Mouse (Mus musculus): ENCODE measurements around the gene Gm4922. TPM values are rescaled to one million over a fixed set of nuclear protein-coding genes. Genes with fewer than 3 reads are reported as not detected.

The Gm4922 gene
- total RNA-seq (2021): not detected
- long read RNA-seq, experiment 1: 0 reads
- long read RNA-seq, experiment 2: 0 reads

DNA sequence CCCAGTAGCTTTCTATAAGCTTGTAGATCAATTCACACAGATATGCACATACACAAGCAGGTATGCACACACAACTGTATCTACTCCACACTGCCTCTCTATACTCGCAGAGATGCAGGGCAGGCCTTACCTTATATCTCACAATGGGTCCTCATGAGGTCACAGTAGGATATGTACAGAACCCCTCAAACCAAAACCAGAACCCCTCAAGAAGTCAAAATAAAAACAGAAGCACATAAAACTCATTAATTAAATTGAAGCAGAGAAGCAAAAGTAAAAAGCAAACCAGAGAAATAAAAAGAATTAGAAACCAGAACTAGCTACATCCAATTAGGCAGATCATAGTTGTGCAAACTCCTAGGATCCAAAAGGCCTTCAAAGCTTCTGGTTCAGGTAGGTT lies at the start of gene Gm4922:
Gm4922 (minus strand) TSS at position 101 of the 400 bp plus-strand sequence.
- DNase-seq: no peak

GRCm38 (mm10) chr10:18835684-18836479 lies 49.3 kb upstream of the Gm4922 start:
- peak; percentile 50 for DNase-seq

- no peak for DNase-seq
These were observed 47.8 kb upstream of the Gm4922 start for GRCm38 (mm10) chr10:18834389-18834788.

DNA sequence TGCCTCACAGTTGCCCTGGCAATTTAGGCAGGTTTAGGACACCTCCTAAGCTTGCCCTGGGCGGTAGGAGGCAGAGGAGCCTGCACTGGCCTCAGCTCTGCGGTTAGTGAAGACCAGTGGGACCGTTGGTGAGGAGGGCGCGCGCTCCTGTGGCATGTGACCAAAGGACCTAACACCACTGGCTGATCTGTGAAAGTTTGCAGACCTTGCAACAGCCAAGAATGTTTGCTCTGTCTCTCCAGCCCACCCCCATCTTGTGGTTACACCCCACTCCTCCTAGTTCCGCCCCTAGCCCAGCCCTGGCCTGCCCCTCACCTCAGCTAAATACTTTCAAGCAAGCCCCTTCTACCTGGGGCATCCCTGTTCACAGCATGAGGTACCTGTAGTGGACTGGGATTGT lies 45.2 kb upstream of the Gm4922 start:
- DNase-seq: no peak

- DNase-seq: no peak
These were observed 43.8 kb upstream of the Gm4922 start for GRCm38 (mm10) chr10:18830359-18830758.

- no peak for DNase-seq
These were observed 41.3 kb upstream of the Gm4922 start for GRCm38 (mm10) chr10:18827936-18828335.

- DNase-seq: no peak
These were observed 39.5 kb upstream of the Gm4922 start for GRCm38 (mm10) chr10:18826107-18826506.

DNA sequence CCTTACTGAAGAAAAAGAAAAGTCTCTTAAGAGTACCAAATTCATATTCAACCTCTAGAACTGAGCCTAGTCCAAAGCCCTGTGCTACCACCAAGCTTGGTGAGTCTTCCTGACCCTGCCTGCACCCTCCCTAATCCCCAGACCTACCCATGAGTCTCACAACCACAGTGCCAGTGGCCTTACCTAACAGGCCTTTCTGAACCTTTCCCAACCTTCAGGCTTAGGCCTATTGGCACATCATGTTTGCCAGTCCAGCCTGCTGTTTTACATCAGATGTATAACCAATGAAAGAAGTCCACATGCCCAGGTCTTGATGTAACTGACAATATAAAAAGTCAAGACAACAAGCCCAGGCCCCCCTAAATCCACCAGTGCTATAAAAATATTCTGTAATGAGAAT lies 38.5 kb upstream of the Gm4922 start:
- no peak for DNase-seq

DNA sequence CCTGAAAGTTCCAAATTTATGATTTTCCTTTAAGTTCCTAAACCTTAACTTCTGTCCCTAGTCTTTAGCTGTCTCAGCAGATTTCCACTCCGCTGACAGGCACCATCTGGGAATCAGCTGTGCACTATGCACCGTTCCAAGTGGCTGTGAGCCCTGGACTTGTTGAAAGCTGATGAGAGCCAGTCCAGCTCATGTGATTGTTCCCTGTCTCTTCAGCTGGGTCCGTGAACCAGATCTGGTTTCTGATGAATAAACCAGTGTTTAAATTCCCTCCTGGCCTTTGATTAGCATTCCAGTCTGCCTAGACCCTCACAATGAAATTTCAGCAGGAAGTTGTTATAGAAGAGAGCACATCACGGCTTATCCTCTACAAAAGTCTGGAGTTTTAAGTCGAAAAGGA lies 30.0 kb upstream of the Gm4922 start:
- DNase-seq: peak; percentile 13

DNA sequence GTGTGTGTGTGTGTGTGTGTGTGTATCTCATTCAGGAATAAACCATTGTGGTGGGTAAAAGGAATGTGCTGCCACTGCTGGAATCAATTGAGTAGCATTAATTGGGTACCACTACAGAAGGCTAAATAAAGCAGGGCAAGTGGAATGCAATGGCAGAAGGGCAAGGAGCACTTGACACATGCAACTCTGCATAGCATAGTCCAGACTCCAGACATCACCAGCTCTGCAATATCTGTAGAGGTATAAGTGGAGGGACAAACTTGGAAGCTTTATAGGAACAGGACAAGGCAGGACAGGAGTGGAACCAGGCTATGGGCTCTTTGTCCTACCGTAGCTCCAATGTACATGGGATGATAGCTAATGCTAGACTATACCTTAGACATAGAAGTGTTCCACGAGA lies 25.2 kb upstream of the Gm4922 start:
- no peak for DNase-seq

GRCm38 (mm10) chr10:18790063-18790462 lies 3.5 kb upstream of the Gm4922 start:
- no peak for DNase-seq

GRCm38 (mm10) chr10:18788601-18789000 lies 2.0 kb upstream of the Gm4922 start:
- DNase-seq: no peak

- DNase-seq: no peak
These were observed 9.0 kb downstream of the Gm4922 start for GRCm38 (mm10) chr10:18777546-18777945.

GRCm38 (mm10) chr10:18772537-18773179 lies 13.9 kb downstream of the Gm4922 start:
- DNase-seq: peak; percentile 3

DNA sequence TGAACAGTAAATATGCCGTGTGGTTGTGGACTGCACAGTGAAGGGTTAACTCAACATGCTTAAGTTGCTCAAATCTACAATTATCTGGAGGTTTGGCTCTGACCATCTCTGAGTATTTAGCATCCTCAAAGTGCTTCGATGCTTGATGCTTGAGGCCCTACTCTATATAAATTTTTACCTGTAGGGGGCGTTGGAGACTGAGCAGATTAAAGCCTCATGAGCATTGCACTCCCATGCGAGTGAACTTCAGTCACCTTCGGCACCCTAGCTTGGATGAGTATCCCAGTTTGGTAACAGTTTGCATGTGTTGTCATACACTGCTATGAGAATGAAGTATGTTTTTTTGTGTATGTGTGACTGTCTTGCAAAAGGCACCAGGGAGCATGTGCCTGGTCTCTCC lies 16.7 kb downstream of the Gm4922 start:
- DNase-seq: no peak

GRCm38 (mm10) chr10:18760241-18760640 lies 26.4 kb downstream of the Gm4922 start:
- DNase-seq: peak; percentile 52

- no peak for DNase-seq
These were observed 36.5 kb downstream of the Gm4922 start for GRCm38 (mm10) chr10:18750057-18750456.

- peak; percentile 82 for DNase-seq
These were observed 43.1 kb downstream of the Gm4922 start, which contains the start of gene Arfgef3 for GRCm38 (mm10) chr10:18743286-18744142. Gene Arfgef3, minus strand, starts transcription at chr10:18743949.

- no peak for DNase-seq
These were observed 44.5 kb downstream of the Gm4922 start for GRCm38 (mm10) chr10:18742086-18742485.

DNA sequence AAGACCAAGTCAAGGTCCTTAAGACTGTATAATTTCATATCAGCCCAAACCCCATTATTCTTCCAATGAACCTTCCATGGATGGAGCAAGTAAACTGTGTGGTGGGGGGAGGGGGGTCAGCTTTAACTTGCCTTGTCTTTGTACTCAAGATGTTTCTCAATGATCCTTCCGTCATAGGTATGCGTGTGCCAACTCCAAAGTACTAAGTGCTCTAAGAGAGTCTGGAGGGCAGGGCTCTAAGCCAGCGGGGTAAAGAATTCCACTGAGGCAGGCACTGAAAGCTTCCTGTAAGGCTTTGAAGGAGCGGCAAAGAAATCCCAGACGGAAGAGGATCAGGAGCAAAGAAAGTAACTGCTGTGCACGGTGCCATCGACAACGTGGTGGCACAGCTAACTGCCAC lies 45.6 kb downstream of the Gm4922 start:
- no peak for DNase-seq

Data from adrenal gland, postnatal 10 days (tissue).